Mouse (Mus musculus): Measurements from ENCODE around the gene Lmx1b.
A peak's percentile ranks its signal among the peaks of the same experiment; 100 is the strongest.

The Lmx1b gene

DNA sequence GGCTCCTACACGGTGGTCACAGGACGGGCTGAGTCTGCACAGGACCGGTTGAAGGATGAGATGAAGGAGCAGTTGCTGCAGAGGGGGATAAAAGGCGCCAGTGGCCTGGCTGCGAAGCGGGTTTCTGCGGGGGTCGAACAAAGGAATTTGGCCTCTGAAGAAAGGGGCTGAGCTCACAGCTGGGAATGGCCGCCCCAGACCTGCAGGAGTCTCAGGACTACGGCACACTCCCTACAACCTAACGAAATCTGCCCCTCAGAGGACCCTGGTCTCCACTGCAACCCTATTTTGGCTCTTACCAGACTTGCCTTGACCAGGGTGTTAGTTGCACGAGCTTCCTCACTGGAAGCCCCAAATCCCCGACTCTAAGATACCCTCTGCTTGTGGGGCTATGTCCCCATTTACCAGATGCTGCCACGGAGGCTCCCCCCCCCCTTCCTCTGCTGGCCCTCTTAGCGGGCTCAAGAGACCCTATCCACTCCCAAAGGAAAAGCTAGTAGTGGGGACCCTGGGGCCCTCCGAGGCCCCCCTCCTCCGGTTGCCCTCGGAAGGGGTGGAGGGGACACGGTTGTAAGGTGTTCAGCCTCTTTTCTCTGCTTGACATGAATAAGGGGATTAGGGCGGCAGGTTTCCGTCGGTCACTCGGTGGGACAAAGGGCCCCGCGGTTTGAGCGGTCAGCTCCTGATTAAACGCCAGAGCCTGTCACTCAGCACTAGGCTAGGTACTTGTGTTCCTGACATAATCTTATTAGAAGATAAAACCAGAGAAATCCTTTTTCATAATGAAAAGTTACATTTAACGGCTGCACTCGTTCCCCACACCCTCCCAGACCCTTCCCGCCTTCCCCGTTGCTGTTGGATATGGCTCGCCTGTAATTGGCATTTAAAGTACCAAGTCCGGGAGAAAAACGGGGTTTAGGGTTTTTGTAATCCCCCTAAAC is 10.0 kb downstream of the Lmx1b start:
- DNase-seq (ENCODE audit: low spot score in 2 of 2) = no peak

DNA sequence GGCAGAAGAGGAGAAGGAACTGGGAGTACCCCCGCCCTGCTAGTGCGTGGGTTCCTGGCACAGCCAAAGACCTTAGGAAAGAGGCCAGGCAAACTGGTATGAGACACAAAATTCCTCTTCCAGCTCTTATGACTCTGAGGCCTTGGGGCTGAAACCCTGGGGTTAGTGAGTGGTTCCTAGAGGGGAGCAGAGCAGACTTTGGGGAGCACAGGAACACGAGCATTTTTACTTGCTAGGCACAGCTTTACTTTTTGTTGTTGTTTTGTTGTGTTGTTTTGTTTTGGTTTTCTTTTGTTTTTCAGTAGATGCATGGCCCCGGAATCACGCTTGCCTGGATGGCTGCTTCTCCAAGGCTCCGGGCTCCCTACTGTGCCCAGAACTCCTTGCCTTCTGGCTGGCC is 10.7 kb downstream of the Lmx1b start:
- no peak for DNase-seq (ENCODE audit: low spot score in 2 of 2)

DNA sequence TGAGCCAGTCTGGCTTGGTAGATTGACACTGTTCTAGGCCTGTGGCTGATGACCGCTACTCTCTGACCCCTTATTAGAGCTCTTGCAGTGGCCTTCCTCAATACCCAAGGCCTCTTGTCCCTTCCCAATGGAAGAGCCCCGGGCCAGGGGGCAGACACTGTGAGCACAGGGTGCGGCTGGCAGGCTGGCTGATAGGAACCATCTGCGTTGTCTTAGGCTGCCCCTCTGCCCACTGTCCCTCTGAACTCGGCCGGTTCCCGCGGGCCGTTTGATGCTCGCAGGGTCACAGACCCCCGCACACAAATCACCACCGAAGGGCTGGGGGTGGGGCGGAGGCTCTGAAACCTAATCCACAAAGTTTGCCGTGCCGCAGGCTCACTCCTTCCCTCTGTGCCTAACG is 11.5 kb downstream of the Lmx1b start:
- no peak for DNase-seq (ENCODE audit: low spot score in 2 of 2)

DNA sequence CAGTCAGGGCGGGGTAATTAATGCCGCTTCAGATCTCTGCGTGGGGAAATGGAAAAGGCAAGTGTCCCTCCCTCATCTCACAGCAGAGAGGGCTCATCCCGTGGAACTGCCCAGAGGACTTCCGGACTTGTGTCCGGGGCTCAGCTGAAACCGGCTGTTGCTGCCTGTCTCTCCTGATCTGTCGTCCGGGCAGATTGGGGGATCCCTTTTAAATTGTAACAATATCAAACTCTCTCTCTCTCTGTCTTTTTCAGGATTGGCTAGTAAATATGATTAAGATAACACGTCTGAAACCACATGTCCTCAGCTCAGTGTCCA is 13.3 kb downstream of the Lmx1b start:
- no peak for DNase-seq (ENCODE audit: low spot score in 2 of 2)

DNA sequence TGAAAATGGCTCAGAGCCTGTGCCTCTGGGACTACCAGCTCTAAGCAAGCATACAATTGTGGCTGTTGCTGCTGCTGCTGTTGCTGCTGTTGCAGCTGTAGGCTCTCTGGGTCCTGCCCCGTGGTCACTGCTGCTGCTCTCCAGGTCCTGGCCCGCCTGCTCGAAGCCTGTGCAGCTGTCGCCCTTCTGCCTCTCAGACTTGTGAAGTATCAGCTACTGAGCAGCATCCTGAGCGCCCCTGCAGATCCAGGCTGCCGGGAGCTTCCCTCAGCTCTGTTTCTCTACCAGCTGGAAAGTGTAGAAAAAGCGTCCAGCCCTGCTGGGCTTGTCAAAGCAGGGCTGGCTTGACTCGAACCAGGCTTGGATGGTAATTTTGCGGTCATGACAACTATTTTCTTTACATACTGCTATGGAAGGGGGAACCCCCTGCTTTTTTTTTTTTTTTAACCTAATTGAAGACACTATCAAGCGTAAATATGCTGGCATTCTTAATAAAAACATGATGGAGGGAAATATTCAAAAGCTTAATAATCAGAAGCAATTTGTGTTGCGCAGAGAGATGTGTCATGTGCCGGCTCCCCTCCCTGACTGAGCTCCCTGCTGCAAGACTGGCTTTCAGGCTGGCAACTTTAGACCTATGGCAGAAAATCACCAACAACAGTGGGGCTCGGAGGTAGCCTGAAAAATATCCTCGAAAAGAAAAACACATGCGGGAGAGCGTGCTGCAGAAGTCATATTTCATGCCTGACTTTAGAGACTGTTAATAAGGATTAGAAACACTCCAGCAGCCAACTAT is 13.9 kb downstream of the Lmx1b start:
- DNase-seq (ENCODE audit: low spot score in 2 of 2) = no peak

DNA sequence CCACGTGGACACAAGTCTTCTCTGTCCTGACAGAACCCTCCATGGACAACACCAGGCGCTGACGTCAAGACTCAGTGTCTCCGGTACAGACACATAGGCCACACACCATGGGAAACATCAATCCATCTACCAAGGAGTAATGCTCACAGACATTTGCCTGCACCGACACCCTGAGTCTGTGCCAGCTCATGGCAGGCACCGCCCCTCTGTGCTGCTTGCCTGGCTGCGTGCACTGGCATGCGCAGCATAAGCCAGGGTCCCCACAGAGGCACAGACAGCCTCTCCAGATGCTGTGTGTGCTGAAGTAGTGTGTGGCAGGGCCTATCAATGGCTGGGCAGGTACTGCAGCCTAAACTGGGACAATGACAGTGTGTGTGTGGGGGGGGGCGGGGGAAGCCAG is 22.6 kb downstream of the Lmx1b start:
- DNase-seq (ENCODE audit: low spot score in 2 of 2) = no peak

DNA sequence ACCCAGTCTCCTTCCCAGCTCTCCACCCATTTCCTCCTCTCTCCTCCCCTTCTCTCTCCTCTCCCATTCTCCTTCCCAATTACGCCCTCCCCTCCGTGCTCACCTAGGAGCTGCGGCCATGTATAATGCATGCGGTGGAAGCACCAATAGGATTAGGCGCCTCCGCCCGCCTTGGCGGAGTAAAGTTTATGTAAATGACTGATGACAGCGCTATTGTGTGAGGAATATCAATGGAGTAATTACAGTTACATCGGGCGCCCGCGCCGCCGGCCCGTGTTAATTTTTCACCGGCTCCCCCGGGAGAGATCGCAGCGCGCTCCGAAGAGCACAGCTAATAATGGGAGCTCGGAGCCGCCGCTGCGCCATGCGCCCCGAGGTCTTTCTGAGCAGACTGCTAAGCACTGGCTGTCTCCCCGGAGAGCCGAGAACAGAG is 23.9 kb downstream of the Lmx1b start:
- DNase-seq (ENCODE audit: low spot score in 2 of 2) = peak; percentile 56 to 67

DNA sequence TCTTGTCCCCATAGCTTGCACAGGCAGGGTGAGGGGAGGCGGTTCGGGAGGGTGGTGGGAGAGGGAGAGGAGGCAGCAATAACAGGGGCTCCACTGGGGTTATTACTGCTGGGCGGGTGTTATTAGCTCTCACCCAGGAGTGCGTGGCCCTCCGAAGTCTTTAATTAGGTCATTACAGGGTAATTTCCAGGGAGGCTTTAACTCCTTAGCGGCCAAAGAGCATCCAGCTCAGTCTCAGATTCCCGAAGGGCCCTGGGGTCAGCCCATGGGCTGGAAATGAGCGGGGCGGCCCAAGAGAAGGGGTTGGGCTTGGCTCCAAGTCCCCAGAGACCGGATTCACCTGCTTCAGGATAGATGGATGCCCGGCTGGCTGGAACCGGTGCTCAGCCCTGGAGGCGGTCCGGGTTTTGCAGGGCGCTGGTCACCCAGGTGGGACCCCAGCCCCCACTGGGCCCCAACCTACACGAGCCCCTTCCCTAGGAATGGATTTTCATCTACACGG is 24.4 kb downstream of the Lmx1b start:
- no peak for DNase-seq (ENCODE audit: low spot score in 2 of 2)

DNA sequence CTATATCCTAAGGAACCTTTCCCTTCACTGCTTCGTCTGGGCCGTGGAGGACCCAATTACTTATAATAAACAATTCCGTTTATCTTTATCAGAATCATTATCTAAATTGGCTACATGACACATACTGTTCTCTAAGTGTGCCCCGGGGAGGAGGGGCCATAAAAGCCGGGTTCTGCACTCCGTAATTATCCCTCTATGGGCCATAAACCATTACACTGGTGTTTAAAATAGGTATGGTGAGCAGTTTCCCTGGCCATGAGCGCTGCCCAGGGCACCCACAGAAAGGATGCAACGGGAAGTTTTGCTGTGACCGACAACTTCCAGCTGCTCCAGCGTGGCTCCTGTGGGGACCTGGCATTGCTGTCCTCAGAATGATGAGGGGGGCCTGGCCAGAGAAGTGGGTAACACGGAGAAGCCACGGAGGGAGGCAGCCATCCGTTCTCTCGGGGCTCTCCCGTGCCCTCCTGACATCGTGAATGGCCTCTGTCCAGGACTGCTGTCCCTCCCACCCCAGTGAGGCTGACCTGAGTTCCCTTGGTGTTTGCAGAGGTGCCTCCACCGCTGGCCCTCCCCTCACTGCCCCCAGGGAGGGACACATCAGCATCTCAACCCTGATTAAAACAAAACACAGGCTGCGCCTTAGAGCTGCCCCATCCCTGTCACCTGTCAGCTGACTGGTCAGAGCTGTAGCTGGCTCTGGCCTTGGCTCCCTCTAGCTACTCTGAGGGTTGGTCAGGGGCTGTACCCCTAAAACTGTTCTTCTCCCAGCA is 34.6 kb downstream of the Lmx1b start:
- no peak for DNase-seq (ENCODE audit: low spot score in 2 of 2)

DNA sequence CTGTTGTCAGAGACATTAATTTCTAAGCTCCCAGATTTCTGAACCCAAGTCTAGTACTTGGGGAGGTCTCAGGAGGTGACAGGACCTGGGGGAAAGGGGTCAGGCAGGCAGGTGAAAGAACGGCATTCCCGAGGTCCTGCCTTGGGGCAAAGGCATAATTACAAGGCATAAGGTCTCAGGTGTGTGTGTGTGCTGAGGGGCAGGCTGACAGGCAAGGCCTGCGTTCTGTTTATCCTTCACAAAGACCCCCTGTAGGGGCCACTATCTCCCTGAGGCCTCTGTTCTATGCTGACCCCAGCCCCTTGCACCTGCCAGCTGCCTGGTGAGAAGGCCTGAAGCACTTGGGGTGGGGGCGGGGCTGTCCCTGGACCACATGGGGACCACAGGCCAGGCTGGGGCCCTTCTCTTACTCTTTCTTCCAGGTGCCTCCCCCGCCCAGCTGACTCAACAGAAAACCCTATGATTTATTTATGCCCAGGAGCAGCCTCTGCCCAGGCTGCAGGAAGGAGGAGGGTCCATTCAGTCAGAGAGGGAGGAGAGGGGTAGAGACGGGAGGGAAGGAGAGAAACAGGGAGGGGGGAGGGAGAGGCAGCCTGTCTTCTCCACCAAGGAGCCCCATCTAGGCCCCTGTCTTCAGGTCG is 35.3 kb downstream of the Lmx1b start:
- no peak for DNase-seq (ENCODE audit: low spot score in 2 of 2)

DNA sequence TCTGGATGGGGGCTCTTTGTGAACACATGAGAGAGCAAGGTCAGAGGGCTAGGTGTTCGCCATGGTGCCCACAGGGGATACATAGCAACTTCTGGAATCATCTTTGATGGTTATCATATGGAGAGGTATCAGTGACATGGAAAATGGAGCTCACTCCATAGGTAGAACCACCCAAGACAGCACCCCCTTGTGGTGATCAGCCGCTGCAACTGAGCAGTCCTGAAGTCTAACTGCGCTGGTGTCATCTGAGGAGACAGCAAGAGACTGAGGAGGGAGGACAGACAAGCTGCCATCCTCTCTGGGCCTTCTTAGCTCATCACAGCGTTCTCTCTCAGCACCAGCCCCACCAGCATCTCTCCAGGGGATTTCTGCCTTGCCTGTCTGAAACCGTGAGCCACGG is 39.8 kb downstream of the Lmx1b start:
- no peak for DNase-seq (ENCODE audit: low spot score in 2 of 2)

DNA sequence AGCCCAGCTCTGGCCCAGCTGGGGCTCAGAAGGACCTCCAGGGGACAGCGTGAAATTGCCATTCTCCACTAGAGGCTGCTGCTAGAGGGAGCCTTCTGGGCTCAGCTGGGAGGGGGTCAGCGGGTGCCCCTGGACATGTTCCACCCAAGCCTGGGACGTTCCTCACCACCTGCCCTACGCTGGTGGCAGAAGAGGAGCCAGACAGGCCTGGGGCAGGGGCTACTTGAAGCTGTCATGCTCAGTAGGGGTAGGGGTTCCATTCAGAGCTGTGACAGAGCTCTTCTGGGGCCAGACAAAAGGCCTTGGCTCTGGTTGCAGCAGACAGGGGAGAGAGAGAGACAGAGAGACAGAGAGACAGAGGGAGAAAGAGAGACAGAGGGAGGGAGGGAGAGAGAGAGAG is 42.9 kb downstream of the Lmx1b start:
- no peak for DNase-seq (ENCODE audit: low spot score in 2 of 2)

DNA sequence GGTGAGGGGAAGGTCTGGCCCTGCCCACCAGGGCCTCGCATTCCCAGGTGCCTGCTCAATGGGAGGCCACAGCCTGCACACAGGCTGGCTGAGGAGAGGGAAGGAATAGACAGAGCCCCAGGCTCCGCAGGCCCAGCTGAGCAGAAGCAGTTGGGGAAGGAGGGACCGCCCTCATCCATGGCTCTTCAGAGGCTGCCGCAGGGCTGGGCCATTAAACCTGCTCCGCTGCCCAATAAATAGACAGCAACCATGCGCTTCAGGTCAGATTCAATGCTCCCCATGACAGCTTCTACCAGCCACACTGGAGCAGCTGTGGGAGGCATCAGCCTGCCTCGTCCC is 45.3 kb downstream of the Lmx1b start:
- no peak for DNase-seq (ENCODE audit: low spot score in 2 of 2)

DNA sequence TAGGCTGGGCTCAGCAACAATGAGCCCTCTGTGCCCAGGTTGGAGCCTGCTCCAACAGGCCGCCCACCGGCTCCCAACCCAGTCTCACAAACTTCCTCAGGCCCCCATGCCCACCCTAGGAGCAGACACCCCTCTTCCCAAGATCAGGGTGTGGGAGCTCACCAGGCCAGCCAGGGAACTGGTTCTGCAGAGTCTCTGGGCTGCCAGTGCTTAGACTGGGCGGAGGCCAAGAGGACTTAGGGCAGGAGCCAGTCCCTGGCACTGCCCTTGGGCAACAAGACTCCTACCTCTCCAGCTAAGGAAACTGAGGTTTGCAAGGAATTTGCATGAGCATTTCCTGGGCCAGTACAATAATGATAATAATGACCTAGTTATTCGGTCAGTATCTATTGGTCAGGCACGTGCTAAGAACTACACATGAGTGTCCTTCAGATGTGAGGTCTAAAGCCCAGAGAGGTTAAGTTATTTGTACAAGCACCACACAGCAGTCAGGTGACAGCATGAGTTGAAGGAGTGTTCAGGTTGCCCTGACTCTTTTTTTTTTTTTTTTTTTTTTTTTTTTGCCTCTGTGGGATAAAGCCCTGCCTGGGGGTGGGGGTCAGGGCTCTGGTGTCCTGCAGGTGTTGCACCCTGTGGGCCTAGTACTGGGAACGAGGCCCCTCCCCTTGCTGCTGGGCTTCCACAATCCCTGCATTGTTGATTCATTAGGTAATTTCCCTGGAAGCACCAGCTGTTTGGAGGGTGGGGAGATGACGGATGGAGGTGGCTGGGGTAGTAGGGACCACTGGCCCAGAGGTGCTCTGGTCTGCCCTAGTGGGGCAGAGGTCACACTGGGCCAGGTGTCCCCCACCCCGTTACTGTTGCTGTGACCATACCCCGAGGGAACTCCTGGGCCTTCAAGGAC is 45.9 kb downstream of the Lmx1b start:
- DNase-seq (ENCODE audit: low spot score in 2 of 2) = no peak

DNA sequence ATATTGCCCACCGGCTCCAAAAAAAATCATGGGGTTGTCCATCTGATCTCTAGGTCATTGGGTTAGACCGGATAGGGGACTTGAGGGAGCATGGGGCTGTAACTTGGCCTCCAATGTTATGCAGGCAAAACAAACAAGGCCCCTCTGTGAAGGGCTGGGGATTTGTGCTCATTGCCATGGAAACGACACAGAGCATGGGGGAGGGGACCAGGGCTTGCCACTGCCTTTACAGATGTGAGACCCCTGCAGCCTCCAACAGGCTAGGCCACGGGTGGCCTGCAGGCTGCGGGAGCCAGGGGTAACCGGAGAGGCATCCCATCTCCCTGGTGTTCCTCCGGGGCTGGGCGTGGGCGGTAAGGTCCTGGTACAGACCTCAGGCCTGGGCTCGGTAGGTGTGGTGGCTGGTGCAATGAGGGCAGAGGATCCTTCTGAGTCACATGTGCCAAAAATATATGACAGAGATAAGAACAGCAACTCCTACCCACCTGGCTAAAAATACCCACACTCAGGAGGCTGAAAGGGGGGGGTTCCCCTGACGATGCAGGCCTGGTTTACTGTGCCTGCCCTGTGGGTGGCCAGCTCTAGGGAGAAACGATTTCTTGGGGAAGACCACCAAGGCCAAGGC is 47.3 kb downstream of the Lmx1b start:
- DNase-seq (ENCODE audit: low spot score in 2 of 2) = peak in 1 of 2 experiments; percentile 59

DNA sequence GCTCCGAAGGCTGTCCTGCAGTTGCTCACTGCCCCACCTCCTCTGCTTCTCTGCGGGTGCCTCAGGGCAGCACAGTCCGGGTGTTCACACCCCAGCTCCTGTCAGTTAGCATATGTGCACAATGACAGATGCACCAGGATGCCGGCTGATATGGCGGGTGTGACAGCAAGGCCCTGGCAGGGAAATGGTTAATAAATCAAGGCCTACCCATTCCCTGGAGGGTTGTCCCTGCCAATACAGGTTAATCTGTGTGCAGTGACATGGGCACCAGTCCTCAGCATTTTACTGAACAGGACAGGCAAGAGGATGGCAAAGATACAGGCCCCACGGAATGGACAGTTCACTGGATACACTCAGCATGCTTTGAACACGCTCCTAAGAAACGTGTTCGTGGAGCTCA is 51.0 kb downstream of the Lmx1b start:
- no peak for DNase-seq (ENCODE audit: low spot score in 2 of 2)

DNA sequence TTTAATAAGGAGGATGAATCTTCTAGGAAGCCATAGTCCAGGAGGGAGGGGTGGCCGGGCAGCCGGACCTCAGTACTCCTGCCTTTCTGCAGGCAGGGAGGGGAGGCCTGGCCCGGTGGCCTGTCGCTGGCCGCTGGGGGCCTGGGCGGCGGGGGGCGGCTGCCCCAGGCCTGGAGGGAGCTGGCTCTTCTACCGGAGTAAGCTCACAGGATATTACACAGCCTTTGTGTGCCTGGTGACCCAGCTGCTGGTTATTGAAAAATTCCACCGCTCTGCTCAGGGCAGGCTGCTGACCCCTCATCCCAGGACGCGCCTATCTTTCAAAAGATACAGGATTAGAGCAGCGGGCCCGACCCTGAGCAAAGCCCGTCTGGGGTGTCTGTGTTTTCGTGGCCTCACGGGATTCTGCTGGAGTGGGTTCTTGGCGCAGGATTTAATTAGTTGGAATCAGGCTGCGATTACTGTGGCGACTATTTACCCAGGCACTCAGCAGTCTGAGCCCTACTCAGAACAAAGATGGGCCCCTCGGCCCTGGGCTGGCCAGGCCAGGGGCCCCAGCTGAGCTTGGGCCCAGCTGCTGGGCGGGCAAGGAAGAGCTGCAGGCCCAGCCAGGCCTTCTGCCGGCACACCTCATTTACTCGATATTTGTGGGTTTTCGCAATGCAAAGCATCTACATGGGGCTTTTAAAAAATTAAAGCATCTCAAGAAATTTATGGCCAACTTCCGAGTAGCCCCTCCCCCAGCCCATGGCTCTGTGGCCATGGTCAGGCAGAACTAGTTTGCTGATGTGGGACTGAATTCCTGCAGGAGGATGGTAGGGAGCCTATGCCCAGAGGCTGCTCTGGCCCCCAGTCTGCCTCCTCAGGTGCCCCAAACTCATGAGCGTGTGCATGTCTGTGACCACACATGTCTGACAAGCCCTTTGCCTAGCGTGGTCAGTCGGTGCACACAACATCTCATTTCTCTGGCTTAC is 55.1 kb downstream of the Lmx1b start:
- DNase-seq (ENCODE audit: low spot score in 2 of 2) = no peak

DNA sequence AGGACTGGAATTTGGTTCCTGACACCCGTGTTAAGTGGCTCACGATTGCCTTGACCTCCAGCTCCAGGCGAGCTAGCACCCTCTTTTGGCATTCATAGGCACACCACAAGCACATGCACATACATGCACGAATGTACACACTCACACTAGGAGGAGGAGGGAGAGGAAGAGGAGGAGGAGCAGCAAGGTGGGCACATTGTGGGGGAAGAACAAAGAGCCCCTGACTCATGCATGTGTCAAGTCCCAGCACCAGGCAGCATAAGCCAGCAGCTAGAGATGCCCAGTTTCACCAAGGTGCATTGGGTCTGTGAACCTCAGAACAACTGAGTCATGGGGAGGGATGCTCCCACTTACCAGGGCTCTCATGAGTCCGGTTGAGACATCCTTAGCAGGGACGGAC is 56.5 kb downstream of the Lmx1b start:
- no peak for DNase-seq (ENCODE audit: low spot score in 2 of 2)

DNA sequence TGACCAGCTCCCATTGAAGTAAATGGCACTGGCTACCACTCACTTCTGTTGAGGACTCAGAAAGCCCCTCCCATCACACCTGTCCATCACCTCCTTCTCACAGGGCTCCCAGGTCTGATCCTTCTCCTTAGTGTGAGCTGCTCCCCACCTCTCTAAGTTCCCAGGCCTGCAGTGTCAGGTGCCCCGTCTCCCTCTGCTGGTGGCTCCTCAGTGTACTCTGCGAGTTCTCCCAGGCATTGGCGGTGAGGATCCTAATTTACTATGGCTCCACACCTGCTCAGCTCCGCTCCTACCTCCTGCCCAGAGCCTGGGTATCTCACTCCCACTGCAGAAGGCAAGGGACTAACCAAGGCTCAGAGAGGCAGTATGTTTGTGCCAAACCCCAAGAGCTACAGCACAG is 57.0 kb downstream of the Lmx1b start:
- DNase-seq (ENCODE audit: low spot score in 2 of 2) = no peak

All from frontal cortex, postnatal 36 days (tissue).